9 mouse cellular contexts compared by ENCODE assay signal in the genomic region with DNA sequence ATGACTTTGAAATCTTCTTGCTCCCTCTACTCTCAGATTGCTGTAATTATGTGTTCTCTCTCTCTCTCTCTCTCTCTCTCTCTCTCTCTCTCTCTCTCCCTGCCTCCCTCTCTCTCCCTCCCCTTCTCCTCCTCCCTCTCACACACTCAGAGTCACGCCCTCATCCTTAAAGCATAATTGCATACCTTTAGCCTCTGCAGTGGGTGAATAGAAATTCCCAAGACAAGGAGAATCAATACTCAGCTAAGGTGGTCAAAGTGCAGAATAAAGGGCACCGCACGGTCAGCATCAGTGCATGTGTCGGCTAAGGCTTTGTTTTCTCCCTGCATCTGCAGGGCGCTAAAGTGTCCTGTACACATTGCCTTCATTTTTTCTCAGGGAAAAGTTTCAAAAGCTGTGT.
DNase-seq lines count a peak whose midpoint lies in the region; ATAC-seq and TF ChIP-seq lines count a peak whose summit lies in the region.
"Had no signal": no experiment of that assay in that cellular context is flagged by ENCODE, and none has a peak within 500 bp of the region (broad histone marks: within the 10 kb centered on the region; RNA-seq: fewer than 3 reads in every experiment).

No protein-coding gene starts in this region.

- H3K4me1 ChIP-seq in hindbrain, embryonic 13.5 days (replicated peaks) = peaks cover 16% of the 10 kb centered on the region
- peaks cover 5% of the 10 kb centered on the region; the same call in 1 of the 2 replicates for H3K4me1 ChIP-seq in midbrain, embryonic 14.5 days (ENCODE audit: control insufficient read depth, insufficient read depth, low read length)
- peaks cover 3% of the 10 kb centered on the region; the same call in 1 of the 2 replicates for H3K4me1 ChIP-seq in cerebellum, adult 2 months (ENCODE audit: control insufficient read depth, insufficient read depth, low read length)

- peak overlapping the region; percentile 53; the same call in 1 of the 2 replicates for H3K9ac ChIP-seq in hindbrain, embryonic 13.5 days
- no peak overlapping the region for H3K9ac ChIP-seq in midbrain, embryonic 14.5 days (replicated peaks; ENCODE audit: low read length)

- TF ChIP-seq POLR2A in brain, embryonic 14.5 days (IDR thresholded peaks at IDR 0.05; ENCODE audit: borderline replicate concordance, extremely low read depth, insufficient read depth, insufficient read length, poor library complexity, severe bottlenecking) = no peak
- no peak for TF ChIP-seq POLR2A in cerebellum, adult 2 months (IDR thresholded peaks at IDR 0.05; ENCODE audit: borderline replicate concordance, insufficient read depth, low read length)

- DNase-seq in brain, adult 2 months (ENCODE audit: low read depth, low spot score) = peak; percentile 47
- DNase-seq in brain, embryonic 14.5 days (ENCODE audit: low read depth) = peak; percentile 48
- peak; percentile 14 for DNase-seq in midbrain, embryonic 14.5 days
- DNase-seq in urinary bladder, postnatal 4 days (ENCODE audit: low spot score in 2 of 2) = no peak
- no peak for DNase-seq in cerebellum, adult 2 months

- H3K9me3 ChIP-seq in hindbrain, embryonic 13.5 days = no peaks in the 10 kb centered on the region
- H3K9me3 ChIP-seq in midbrain, embryonic 14.5 days (ENCODE audit: control insufficient read depth, low read length) = no peaks in the 10 kb centered on the region

- H3K4me2 ChIP-seq in hindbrain, embryonic 13.5 days = peak overlapping the region; percentile 35
- peak overlapping the region; percentile 44 for H3K4me2 ChIP-seq in midbrain, embryonic 14.5 days (ENCODE audit: low read length)
- H3K4me2 ChIP-seq: liver, embryonic 11.5 days had no signal

- peak overlapping the region; percentile 45 for H3K27ac ChIP-seq in hindbrain, embryonic 13.5 days
- H3K27ac ChIP-seq in midbrain, embryonic 14.5 days (replicated peaks; ENCODE audit: low read depth, low read length) = peak overlapping the region; percentile 15; the same call in 1 of the 2 replicates
- no peak overlapping the region for H3K27ac ChIP-seq in cerebellum, adult 2 months (ENCODE audit: insufficient read depth, low read length)

- H3K36me3 ChIP-seq in hindbrain, embryonic 13.5 days = no peaks in the 10 kb centered on the region
- no peaks in the 10 kb centered on the region for H3K36me3 ChIP-seq in midbrain, embryonic 14.5 days (ENCODE audit: control insufficient read depth, insufficient read depth, low read length)

- 15% methylated on average over 5 of the region's 5 CpGs for WGBS in hindbrain, embryonic 13.5 days
- WGBS in midbrain, embryonic 14.5 days = 18% methylated on average over 5 of the region's 5 CpGs
- 75% methylated on average over 5 of the region's 5 CpGs for WGBS in cerebellum, adult 2 months

- 0 out of 2 replicates have a peak overlapping the region, but pooled peaks have one; percentile 4 for H3K4me3 ChIP-seq in hindbrain, embryonic 13.5 days
- no peak overlapping the region for H3K4me3 ChIP-seq in midbrain, embryonic 14.5 days (replicated peaks; ENCODE audit: low read depth, low read length)
- H3K4me3 ChIP-seq in cerebellum, adult 2 months (replicated peaks; ENCODE audit: insufficient read depth, low read depth, low read length) = no peak overlapping the region

- no peak for TF ChIP-seq CTCF in brain, embryonic 14.5 days (IDR thresholded peaks at IDR 0.05; ENCODE audit: borderline replicate concordance, extremely low read depth, insufficient read depth, insufficient read length)
- TF ChIP-seq CTCF in cerebellum, adult 2 months (IDR thresholded peaks at IDR 0.05; ENCODE audit: borderline replicate concordance, insufficient read depth, low read depth, low read length) = no peak

- H3K27me3 ChIP-seq in hindbrain, embryonic 13.5 days = no peaks in the 10 kb centered on the region
- no peaks in the 10 kb centered on the region for H3K27me3 ChIP-seq in midbrain, embryonic 14.5 days (ENCODE audit: control insufficient read depth, insufficient read depth, low read length)
- no peaks in the 10 kb centered on the region for H3K27me3 ChIP-seq in cerebellum, adult 2 months (ENCODE audit: control insufficient read depth, insufficient read depth, low read length)

- no peak for ATAC-seq in hindbrain, embryonic 13.5 days (ENCODE audit: low FRiP score)
- peak; percentile 50 for ATAC-seq in midbrain, embryonic 14.5 days (ENCODE audit: low FRiP score, low TSS enrichment)
- ATAC-seq in erythroid progenitor cell, adult 5-6 weeks (replicated peaks; ENCODE audit: low FRiP score, poor library complexity, severe bottlenecking) = no peak
- ATAC-seq: inflammation-experienced regulatory T-cells, adult 6 months had no signal

Comparison
In these comparisons a context has a peak if more than half of its experiments do, and no peak if none do; other contexts are left out.
1. DNase-seq: peak in brain, adult 2 months (single experiment), brain, embryonic 14.5 days (single experiment) and midbrain, embryonic 14.5 days (single experiment); none in urinary bladder, postnatal 4 days (0 of 2) and cerebellum, adult 2 months (0 of 2).